Mouse (Mus musculus) spleen, postnatal 14 days (tissue): Measurements from ENCODE around the gene Amd1.
A peak's percentile ranks its signal among the peaks of the same experiment; 100 is the strongest.

Source experiments
- DNase-seq, 2 experiments: peaks; one replicate each; pipeline ENCODE4 v3.0.0; 2021 to 2022; ENCODE audit warnings: low spot score in 2 of 2

Amd1 gene

DNA sequence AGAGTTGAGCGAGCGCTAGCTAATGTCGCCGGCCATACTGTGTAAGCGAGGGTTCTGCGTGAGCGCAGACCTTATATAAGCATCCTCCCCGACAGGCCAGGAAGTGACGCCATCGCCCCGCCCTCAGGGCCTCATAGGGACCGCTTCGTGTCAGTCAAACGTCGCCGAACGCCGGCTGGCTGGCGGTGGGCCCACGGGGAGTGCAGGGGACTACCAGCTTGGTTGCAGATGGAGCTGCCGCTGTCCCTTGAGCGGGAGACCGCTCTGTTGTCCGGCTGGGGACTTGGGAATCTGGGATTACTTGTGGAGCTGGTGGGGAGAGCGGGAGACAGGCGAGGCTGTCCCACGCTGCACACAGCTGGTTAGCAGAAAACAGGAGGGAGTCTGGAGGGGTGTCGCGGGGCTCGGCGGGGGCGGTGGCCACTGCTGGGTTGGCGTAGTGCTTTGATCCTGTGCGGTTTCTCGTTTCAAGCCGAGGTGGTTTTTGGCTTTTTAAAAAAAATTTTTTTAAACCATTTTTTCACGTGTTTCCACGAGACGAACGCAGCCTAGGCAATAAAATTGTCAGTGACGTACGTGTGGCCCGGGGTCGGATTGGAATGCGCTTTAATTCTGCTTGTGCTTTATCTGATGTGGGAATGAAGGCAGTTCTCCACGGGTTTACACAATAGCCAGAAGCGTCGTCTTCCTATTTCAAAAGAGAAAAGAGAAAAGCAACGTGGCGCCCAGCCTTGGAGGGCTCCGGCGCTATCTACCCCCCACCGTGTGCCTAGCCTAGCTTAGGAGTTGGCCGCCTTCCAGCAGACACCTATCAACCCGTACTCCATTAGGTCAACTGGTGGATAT, at the start of gene Amd1:
Amd1 (minus strand) TSS at position 47 of the 846 bp plus-strand sequence.
- DNase-seq: peak; percentile 99 to 100

DNA sequence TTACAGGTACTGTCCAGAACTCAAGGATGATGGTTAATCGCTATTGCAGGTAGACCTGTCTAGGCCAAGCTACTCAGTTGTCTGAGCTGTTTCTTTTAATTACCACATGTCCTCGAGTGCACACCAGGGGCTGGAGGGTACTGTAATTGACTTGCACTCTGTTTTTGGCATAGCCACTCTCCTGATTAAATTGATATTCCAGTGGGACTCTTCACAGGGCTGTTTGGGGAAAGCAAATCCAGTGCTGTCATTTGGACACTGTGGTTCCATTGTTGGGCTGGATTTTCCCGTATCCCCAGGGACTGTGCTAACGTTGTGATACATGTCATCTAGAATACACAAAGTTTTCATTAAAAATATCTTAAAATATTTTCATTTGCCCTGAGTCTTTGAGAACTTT, 49.2 kb upstream of the Amd1 start:
- no peak for DNase-seq

DNA sequence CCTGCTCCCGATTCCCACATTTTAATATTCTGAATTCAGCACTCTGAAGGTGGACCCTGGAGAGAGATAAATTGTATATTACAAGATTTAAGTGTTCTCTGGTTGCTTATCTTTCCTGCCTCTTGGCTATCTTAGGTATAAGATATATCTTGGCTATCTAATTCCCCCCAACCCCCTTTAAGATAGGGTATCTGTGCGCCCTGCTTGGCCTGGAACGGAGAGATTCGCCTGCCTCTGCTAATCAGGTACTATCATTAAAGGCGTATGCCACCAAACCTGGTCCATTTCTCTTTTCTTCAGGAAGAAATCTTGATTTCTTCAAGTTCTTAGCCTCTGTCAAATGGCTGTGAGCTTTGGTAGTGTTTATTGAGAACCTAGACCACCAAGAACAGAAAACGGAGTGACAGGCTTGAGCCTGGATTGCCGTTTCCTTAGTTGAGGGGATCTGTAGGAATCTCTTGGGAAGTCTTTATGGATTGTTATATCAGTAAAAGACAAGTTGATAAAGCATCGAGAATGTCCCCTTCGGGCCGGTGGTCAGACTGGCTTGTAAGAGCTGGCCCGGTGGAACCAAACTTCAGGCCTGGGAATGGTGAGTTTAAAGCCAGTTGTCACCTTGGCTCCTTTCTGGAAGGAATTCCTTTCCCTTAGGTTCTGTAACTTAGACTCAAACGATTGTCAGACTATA, 48.4 kb upstream of the Amd1 start:
- DNase-seq: no peak

DNA sequence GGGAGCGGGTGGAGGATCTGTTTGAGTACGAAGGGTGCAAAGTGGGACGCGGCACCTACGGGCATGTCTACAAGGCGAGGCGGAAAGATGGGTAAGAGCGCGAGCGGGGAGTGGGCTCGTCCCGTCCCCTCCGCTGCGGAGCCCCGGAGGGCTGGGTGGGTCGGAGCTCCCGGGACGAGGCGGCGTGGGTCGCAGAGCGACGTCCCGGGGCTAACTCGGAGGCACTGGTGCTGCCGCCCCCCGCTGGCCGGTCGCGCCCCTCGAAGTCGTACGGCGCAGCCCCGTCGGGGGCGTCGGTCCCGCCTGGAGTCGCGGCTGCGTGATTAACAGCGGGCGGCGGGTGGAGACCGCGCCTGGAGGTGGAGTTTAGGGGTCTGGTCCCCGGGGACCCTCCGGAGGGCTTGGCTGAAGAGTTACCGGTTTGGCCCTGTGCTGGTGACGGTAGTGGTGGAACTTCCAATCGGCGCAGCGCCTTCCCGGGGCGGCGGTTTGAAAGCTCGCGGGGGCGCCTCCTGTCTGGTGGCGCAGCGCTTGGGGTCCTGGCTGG, 47.7 kb upstream of the Amd1 start:
- DNase-seq: peak; percentile 36 to 57

DNA sequence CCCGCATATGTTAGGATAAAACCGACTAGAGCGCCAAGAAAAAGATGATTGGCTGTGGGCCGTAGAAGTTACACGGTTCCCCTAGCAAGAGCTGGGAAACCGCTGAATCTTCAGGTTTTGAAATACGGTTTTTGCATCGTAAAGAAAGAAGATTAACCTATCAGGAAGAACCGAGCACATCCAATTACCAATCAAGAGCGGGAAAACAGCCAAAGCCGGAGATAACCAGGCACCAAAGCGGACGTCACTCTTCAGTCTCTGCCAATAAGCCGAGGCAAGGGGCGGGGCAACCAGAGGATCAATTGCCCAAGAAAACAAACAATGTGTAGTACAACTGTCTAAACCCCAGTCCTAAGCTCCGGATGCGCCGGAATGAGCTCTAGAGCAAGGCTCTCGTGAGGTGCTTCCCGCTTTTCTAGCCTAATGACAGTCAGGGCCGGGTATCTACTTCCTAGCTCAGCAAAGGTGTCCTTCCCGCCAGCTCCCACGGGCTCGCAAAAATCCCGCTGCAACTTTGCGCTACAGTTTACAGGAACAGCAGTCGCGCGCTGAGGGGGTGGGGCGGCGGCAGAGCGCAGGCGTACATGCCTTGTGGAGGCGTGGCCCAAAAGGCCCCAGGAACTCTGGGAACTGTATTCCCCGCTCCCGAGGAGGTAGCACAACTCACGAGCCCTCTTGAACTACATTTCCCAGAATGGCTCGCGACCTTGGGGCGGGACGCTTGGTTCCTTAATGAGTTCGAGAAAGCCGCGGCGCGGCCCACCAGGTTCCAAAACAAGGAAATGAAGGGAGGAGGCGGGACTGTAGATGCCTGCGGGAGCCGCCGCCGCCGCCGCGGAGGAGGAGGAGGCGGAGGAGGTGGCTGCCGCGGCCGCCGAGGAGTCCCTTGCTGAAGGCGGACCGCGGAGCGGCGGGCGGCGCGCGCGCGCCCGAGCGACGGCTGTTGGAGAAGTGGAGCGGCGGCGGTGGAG, 46.9 kb upstream of the Amd1 start:
- peak; percentile 92 to 93 for DNase-seq

DNA sequence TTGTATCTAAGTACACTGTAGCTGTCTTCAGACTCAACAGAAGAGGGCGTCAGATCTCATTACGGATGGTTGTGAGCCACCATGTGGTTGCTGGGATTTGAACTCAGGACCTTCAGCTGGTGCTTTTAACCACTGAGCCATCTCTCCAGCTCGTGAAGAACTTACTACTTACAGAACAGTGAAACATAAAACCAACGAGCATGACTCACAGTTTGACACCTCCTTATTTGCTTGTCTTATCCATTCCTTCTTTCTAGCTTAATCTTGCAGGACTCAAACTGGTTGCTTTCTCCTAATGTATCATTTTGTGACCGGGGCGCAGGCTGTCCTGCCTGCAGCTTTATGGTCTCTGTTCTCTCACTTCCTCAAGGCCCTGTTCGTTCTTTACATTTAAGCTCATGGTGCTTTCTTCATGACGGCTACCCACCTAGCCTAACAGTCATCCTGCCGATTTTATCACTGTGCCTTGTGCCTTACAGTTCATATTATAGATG, 45.5 kb upstream of the Amd1 start:
- DNase-seq: no peak

DNA sequence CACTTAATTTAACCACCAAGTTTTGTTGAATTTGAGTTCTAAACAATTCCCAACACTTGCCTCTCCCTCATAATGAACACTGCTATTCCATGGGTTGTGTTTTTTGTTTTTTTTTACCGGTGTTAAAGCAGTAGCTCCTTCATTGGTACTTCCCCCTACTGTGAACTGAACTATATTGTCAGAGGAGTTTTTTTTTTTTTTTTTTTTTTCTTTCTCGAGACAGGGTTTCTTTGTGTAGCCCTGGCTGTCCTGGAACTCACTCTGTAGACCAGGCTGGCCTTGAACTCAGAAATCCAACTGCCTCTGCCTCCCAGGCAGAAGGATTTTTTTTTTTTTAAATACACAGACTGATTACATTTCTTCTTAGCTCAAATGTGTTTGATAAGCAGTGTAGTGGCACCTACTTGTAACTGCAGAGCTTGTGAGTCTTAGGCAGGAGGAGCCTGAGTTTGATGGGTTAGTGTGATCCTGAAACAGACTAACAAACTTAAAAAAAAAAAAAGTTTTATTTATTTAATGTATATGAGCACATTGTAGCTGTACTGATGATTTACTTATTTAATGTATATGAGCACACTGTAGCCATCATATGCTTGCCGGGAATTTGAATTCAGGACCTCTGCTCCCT, 44.9 kb upstream of the Amd1 start:
- no peak for DNase-seq

DNA sequence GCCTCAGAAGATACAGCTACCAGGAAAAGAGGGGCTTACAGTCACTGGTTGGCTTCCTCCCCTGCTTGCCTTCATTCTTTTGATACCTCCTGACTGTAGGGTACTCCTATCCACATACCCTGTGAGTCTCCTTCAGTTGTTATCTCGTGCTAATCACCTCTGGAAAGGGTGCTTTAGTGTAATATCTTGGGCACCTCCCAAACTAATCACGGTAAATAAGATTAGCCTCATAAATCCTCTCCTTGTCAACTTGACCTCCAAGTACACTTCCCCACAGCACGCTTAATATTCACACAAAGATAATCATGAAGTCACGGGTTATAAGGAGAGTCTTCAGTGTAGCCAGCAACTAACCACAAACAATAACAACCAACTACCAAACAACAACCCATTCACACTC, 40.0 kb upstream of the Amd1 start:
- no peak for DNase-seq

DNA sequence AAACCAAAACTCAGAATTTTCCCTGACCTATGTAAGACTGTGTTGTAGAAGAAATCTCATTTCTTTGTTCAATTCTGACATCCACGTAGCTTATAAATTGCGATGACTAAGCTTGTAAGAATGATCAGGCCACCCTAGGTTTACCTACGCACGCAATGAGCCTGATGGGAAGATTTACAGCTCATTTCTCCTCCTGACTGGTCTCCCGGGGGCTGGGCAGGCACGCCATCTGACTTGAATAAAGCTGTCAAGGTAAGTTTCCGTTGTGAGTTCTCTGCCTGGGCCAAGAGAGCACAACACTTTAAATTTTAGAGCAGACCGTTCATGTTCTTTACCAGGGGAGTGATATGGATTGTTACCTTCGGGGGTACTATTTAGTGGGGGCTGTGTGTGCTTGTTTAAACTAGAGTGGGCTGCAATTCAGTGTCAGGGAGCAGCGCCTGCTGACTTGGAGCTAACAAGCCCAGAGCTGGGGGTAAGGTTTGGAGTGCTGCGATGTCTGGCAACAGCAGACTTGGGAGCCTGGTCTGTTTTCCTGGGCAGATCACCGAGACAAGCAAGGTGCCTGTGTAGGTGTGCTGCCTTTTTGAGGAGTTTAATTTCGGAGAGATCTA, 37.5 kb upstream of the Amd1 start, which contains the start of gene Cdk19:
Cdk19 (plus strand) TSS at position 214 of the 614 bp plus-strand sequence.
- no peak for DNase-seq

DNA sequence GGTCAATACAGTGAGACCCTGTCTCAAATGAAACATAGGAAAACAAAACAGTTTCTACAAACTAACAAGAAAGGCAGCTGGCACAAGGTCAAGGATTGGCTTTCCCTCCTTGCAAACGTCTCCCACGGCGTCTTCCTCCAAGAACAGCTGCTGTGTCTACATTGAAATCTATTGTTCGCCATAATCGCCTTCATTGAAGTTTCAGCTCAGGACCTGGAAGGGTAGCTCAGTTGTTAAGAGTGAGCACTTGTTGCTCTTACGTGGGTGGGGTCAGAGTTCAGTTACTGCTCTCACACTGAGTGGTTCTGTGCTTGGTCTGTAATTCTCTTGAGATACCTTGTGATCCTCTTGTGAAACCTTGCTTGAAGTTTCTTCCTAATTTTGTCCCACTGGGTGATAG, 30.9 kb upstream of the Amd1 start:
- no peak for DNase-seq

DNA sequence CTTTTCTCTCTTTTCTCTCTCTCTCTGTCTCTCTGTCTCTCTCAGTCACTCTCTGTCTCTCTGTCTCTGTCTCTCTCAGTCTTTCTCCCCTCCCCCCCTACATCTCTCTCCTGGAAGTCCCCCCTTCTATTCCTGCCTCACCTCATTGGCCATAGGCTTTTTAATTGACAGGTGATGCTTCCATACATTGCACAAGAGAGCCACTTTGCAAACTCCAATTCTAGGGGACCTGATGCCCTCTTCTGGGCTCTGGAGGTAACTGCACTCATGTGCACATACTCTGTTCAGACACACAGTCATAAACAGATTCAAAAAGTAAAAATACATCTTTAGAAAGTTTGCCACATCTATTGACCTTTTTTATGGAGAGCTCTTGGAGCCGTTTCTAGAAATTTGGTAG, 28.3 kb upstream of the Amd1 start:
- no peak for DNase-seq

DNA sequence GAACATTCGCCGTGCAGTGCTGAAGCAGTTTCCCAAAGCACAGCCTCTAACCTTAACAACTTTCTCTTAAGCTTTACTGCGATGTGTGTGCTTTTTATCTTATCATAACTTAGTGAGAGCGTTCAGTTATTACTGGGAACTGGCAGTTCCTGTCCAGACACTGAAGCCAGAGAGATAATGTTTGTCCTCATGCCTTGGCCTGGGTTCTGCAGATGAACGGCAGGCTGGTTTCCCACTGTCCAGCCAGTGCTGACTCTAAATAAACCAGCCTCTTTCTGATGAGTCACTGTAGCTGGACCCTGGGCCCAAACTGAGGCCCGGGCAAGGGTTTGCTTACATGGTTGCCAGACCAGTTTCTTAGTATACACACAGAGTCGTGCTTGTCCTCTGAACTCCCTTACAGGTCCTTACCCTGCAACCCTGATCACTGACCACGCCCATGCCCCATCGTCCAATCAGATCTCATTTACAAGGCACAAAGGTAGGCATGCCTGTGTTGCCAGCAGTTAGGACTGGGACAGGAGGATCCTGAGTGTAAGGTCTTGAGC, 26.1 kb upstream of the Amd1 start:
- DNase-seq: peak; percentile 25 to 27

DNA sequence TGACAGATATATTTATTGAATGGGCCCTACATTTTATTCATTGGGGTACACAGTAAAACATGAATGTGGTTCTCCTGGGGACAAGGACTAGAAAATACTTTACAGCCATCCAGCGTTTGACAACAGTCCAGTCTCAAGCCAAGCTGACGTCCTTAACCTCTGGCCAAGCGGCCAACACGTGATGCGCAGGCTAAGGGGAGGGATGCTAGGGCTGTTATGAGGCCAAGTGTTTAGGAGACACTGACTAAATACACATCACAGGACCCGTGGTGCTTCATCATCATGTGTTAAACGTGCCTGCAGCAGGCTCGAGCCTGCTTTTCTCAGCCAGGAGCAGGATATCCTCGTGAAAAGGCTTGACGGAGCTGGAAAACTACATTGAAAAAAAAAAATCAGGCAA, 18.3 kb upstream of the Amd1 start:
- DNase-seq: no peak

DNA sequence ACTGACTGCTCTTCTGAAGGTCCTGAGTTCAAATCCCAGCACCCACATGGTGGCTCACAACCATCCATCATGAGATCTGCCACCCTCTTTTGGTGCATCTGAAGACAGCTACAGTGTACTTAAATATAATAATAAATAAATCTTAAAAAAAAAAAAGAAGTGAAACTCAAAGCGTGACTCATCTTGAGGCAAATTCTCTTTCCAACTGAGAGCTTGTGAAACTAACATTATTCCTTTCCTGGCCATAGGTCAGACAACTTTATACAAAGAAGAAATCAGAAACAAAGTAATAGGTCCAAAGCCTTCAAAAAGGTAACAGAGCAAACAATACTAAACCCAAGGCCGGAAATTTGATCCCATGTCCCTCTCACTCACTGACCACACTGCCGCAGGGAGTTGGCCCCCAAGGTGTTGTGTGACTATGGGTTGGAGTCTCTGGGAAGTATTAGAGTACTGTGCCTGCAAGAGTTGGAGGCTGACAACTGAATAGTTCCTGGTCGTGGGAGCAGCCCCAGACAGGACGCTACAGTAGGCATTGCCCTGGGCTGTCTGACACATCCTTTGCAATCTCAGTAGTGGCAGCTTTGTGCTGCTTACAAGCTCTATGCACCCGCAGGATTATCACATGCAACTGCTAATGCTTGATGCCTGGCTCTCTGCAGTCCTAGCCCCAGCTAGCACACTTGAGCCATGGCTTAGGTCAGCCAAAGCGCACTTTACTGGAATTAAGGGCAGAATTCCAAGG, 15.0 kb upstream of the Amd1 start:
- DNase-seq: no peak

DNA sequence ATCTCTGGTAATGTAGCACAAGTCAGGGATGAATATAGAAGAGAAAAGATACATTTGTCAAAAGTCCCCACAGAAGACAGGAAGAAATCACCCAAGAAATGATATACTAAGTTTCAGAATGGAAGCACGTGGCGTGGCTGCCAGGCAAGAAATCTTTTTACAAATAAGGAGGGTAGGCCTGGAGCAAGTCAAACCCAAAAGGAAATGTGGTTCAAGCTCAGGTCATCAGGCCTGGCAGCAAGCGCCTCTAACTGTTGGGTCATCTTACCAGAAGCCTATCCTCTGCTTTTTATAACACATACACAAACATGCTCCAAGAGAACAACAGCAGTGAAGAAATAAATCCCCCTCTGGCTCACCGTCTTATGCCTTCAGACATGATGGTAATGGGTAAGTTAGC, 10.8 kb upstream of the Amd1 start:
- DNase-seq: no peak

DNA sequence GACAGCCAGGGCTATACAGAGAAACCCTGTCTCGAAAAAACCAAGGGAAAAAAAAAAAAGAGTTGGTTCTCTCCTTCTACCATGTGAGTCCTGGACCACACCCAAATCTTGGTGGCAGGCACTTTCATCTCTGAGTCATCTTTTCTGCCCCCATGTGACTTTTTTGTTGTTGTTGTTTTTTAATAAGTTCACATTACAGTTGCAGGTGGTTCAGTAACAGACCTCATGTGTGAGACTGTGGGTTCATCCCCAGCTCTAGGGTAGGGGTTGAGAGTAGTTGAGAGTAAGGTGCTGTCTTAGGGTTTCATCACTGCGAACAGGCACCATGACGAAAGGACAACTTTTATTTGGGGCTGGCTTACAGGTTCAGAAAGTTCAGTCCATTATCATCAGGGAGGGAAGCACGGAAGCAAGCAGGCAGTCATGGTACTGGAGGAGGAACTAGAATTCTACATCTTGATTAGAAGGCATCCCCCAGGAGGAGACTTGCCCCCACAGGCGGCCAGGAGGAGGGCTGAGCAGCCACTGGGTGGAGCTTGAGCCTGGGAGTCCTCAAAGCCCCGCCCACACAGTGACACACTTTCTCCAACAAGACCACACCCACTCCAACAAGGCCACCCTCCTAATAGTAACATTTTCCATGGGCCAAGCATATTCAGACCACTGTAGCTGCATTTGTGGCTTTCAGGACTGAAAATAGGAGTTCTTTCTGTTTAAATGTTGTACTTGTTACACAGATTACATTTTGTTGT, 8.1 kb upstream of the Amd1 start:
- peak; percentile 33 to 57 for DNase-seq

DNA sequence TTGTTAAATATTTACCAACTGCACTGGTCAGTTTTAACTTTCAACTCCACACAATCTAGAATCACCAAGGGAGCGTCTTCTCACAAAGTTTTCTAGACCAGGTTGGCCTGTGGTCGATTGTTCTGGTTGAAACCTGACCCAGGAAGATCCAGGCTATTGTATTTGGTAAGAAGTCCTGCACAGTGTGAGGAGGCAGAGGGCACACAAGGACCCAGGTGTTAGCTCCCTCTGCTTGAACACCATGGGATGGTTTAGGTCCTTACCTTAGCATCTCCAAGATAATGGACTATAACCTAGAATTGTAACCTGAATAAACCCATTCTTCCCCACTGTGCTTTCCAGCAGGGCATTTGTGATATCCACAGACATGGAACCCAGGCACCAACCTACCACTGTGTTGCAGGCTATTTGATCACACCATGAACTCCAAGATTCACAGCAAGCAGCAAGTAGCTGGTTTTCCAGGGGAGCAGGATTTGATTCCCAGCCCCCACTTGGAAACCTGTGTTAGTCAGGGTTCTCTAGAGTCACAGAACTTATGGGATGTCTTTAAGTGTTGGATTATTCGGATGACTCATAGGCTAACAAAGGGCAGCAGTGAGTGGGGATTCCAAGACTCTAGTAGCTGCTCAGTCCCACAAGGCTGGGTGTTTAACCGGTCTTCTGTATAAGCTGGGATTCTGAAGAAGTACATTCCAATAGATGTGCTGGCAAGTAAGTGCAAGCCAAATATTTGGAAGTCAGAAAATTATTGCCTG, 6.0 kb upstream of the Amd1 start:
- DNase-seq: no peak

DNA sequence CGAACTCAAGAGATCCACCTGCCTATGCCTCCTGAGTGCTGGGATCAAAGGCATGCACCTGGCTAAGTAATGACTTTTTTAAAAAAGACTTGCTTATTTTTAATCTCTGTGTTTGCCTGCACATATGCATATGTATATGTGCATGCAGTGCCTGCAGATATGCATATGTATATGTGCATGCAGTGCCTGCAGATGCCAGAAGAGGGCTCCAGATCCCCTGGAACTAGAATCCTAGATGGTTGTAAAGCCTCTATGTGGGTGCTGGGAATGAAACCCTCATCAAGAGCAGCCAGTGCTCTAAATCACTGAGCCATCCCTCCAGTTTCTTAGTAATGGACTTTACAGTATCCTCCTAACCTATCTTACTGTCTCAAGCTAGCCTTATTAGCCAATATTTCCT, 4.0 kb upstream of the Amd1 start:
- no peak for DNase-seq
